Mouse (Mus musculus) lung, postnatal 0 days (tissue): Measurements from ENCODE around the gene Lbx1.

Source experiments
- CTCF ChIP-seq: IDR thresholded peaks from 2 replicates; pipeline ENCODE4 v1.5.1; 2016; ENCODE audit warnings: antibody characterized with exemption, mild to moderate bottlenecking
- EP300 ChIP-seq: IDR thresholded peaks from 2 replicates; pipeline ENCODE4 v1.6.1; 2016; ENCODE audit warnings: antibody characterized with exemption, mild to moderate bottlenecking, control low read depth

DNA sequence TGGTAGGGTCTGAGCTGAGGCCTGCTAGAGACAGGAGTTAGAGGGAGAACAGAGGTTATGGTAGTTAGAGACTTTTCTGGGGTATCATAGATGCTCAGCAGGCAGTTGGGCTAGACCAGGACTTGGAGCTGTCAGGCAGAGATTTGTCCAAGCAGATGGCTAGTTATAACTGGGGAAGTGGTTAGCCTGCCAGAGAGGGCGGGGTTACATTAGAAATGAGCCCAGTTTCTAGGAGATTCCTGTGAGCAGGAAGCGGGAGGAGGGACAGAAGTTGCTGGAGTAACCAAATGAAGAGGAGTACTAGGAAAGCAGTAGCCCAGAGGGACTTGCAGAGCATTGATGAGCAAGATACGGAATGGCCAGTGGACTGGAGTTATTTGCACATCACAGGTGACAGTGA is 16.8 kb upstream of the Lbx1 start:
- TF ChIP-seq CTCF (no peak), EP300 (no peak)
